Mouse (Mus musculus) ovary, postnatal 10 days (tissue): ENCODE data around the gene Slc9c1.

Experiments
- DNase-seq: peaks from one replicate; pipeline ENCODE4 v3.0.0; 2022; ENCODE audit warnings: low spot score

The Slc9c1 gene

DNA sequence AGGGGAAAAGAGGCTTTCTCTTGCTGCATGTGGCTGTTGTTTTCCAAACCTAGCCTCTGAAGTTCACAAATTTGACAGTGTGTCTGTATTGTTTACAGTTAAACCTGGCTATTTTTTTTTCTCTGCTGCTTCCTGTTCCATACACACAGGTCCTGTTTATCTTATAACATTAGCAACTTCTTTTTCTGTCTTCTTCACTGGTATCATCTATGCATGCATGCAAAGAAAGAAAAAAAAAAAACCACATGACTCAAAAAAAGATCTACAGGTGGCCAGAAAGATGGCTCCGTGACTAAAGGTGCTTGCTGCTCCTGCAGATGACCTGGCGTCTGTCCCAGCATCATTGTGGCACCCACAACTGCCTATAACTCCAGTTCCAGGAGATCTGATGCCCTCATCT, 90.2 kb downstream of the Slc9c1 start:
- no peak for DNase-seq

DNA sequence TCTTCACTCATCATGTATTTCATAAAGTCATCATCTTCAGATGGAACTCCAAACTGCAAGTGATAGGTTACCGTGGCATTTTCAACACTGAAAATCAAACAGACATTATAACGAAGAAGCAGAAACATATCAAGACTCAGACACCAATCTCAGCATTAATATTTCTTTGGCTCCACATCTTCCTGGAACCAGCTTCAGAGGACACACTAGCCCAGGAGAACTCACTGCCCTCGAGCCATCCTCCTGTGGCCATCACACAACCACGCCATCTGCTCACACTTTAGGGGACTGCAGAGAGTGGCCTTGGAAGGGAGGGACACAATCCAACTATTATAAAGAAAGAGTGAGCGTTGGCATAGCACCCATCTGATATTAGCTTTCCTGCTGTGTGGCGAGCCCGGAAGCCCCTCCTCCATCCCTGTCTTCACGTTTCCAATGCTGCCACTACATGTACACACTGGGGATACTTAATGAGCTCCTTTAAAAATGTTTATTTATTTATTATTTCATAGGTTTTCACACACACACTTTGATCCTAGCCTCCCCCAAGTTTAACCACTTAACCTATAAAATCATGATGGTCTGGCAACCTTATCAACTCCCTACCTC, 94.5 kb downstream of the Slc9c1 start:
- DNase-seq, result no peak

- peak; percentile 33 for DNase-seq
Measured at GRCm38 (mm10) chr16:45630347-45630960, 95.3 kb downstream of the Slc9c1 start.

DNA sequence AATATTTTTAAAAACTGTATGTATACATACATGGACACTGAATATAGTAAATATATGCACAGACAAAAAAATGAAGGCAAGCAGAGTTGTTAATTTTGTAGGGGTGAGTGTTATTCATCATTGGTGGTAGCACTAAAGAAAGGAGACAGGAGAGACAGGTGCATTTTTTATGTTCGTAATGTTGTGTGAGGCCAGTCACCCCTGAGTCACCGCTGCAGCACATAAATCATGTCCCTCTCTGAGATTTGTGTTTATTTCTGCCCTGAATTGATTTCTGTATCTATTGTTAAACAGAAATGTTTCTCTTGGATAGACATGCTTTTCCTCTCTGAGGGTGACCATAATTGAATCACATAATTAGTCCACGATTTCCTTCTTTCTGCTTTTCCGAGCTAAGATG, 97.3 kb downstream of the Slc9c1 start:
- no peak for DNase-seq

DNA sequence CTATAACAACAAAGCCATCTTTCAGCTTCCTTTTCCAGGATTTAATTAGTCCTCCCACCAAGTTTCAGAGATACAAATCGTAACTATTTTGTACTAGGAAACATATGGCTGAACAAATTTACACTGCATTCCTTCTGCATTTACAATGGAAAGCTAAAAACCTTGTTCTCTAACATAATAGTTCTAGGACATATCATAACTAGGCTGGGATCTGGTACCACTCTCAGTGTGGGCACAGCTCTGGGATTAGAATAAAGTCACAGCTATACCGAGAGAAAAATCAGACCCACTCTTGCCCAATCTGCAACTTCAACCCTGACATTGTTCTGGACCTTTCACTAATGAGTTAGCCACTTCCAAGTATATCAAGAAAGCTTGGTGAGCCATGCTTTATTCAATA, 100.7 kb downstream of the Slc9c1 start:
- DNase-seq, result no peak

DNA sequence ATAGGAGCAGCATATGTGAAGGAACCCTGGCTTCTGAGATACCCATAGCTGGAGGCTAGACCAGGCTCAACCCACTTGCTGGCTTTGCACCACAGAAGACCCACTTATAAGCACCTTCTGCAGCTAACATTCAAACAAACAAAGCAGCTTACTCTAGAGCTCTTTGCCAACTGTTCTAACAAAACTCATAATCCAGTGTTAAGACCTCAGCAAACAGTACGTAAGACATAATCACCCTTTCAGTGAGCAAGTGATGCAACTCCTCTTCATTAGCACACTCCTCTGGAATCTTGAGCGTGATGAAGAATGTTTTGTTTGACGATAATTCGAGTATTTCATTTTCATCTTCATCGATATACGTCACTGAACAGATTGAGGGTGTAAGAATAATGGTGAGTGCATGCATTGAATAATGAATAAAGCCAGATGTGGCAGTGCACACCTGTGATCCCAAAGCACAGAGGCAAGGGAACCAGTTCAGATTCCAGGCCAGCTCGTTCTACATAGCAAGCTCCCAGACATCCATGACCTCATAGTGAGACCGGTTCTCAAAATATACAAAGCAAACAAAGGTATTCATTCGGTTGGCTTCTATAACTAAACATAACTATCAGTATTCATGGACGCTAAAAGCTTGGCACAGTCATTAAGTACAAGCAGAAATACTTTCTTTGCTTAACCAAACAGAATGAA, 105.1 kb downstream of the Slc9c1 start:
- no peak for DNase-seq

- DNase-seq, result no peak
Measured at GRCm38 (mm10) chr16:45641301-45641700, 106.2 kb downstream of the Slc9c1 start.

GRCm38 (mm10) chr16:45643944-45644343, 108.8 kb downstream of the Slc9c1 start:
- no peak for DNase-seq

- no peak for DNase-seq
Measured at GRCm38 (mm10) chr16:45644380-45644779, 109.3 kb downstream of the Slc9c1 start.

DNA sequence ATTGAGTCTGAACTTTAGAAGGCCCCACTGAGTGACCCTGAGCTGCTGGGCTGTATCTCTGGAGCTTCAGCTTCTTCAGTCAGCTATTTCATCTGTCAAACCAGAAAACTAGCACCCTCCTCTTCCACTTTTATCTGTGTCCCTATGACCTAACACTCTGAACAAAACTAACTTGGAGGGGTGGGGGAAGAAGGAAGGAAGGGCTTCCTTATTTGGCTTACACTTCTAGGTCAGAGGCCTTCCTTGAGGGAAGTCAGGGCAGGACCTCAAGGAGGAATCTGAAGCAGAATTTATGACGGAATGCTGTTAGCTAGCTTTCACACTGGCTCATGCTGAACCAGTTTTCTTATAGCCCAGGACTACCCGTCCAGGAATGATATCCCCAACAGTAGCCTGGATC, 116.4 kb downstream of the Slc9c1 start:
- DNase-seq, result no peak

DNA sequence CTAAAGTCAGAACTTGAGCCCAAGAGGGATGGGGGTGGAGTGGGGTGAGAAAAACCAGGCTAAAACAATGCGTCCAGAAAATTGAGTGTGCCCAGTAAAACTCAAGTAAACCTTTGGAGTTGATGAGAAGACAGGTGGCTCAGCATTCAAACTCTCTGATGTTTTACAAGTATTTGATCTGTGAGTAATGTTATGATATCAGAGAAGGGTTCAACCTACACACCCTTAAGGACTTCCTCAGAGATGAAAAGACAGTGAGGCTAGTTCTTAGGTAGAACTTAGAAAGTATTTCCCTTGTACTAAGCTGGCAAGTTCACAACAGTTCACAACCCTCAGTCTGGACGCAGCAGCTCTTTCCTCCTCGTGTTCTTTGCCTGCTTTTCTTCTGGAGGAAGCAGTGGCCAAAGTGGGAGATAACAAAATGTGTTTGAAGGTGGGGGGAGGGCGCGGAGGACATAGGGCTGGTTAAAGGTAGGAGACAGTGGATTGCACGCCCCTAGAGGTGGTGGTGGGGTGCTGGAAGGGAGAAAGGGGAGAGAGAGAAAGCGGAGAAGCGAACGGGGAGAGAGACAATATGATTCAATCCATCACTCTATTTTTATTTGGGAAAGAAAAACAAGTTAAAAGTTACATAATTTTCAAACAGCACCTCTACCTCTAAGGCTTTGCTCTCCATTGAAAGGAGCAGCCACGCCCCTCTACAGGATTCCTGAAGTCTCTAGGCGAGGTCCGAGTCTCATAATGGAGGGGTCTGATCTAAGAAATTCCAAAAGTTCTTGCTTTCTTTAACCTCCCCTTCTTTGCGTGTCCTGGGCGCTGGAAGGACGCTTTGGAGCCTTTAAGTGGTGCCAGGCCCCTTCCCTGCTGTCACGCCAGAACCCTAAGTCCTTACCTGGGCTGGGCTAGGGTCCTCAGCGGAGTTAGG, 118.2 kb downstream of the Slc9c1 start:
- no peak for DNase-seq

DNA sequence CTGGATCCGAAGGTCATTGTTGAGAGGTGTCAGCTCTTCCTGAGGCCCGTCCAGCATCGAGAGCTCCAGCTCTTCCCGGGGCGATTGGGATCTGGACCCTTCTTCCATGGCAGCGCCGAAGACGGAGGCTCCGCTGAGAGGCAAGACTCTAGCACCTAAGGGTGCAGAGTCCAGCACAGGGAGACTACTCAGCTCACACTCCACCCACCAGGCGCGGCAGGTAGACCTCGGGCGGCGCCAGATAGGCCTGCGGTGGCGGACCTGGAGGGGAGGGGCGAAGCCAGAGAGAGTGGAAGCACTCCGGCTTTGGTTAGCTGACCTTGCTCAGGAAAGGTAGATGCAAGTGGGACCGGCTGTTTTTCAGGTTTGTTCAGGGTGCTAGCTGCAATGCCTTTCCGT, 118.8 kb downstream of the Slc9c1 start, which contains the start of gene BC016579:
BC016579 (minus strand) TSS at position 135 of the 399 bp plus-strand sequence.
- no peak for DNase-seq

GRCm38 (mm10) chr16:45654465-45654864, 119.4 kb downstream of the Slc9c1 start:
- DNase-seq, result no peak
